Mouse (Mus musculus): ENCODE measurements around the gene Npy1r.

Npy1r gene

GRCm38 (mm10) chr8:66696970-66697843 lies at the start of gene Npy1r:
Gene Npy1r, plus strand, starts transcription at chr8:66697192.
- DNase-seq (ENCODE audit: low read depth, low spot score) = peak; percentile 33

- DNase-seq (ENCODE audit: low read depth, low spot score) = no peak
Observed at GRCm38 (mm10) chr8:66681261-66681660, 15.7 kb upstream of the Npy1r start.

GRCm38 (mm10) chr8:66687511-66688329 lies 9.3 kb upstream of the Npy1r start, which contains the start of gene Npy5r:
Gene Npy5r, minus strand, starts transcription at chr8:66688128.
- peak; percentile 14 for DNase-seq (ENCODE audit: low read depth, low spot score)

- DNase-seq (ENCODE audit: low read depth, low spot score) = no peak
Observed at GRCm38 (mm10) chr8:66688395-66688794, 8.6 kb upstream of the Npy1r start.

GRCm38 (mm10) chr8:66688799-66689198 lies 8.2 kb upstream of the Npy1r start:
- no peak for DNase-seq (ENCODE audit: low read depth, low spot score)

GRCm38 (mm10) chr8:66690402-66690801 lies 6.6 kb upstream of the Npy1r start:
- DNase-seq (ENCODE audit: low read depth, low spot score) = no peak

GRCm38 (mm10) chr8:66698011-66698410 lies 1.0 kb downstream of the Npy1r start:
- DNase-seq (ENCODE audit: low read depth, low spot score) = no peak

GRCm38 (mm10) chr8:66698782-66699181 lies 1.8 kb downstream of the Npy1r start:
- no peak for DNase-seq (ENCODE audit: low read depth, low spot score)

- no peak for DNase-seq (ENCODE audit: low read depth, low spot score)
Observed at GRCm38 (mm10) chr8:66714324-66714975, 17.5 kb downstream of the Npy1r start.

- no peak for DNase-seq (ENCODE audit: low read depth, low spot score)
Observed at GRCm38 (mm10) chr8:66722835-66723234, 25.8 kb downstream of the Npy1r start.

- no peak for DNase-seq (ENCODE audit: low read depth, low spot score)
Observed at GRCm38 (mm10) chr8:66729446-66729845, 32.5 kb downstream of the Npy1r start.

GRCm38 (mm10) chr8:66731957-66732356 lies 35.0 kb downstream of the Npy1r start:
- no peak for DNase-seq (ENCODE audit: low read depth, low spot score)

- no peak for DNase-seq (ENCODE audit: low read depth, low spot score)
Observed at GRCm38 (mm10) chr8:66742359-66742758, 45.4 kb downstream of the Npy1r start.

GRCm38 (mm10) chr8:66745612-66746011 lies 48.6 kb downstream of the Npy1r start:
- DNase-seq (ENCODE audit: low read depth, low spot score) = no peak

GRCm38 (mm10) chr8:66751621-66752020 lies 54.6 kb downstream of the Npy1r start:
- DNase-seq (ENCODE audit: low read depth, low spot score) = no peak

- no peak for DNase-seq (ENCODE audit: low read depth, low spot score)
Observed at GRCm38 (mm10) chr8:66756161-66756560, 59.2 kb downstream of the Npy1r start.

Data from WW6 (cell line).